Mouse (Mus musculus) liver, embryonic 14.5 days (tissue): Measurements from ENCODE around the gene Bdkrb2. TPM values are rescaled to one million over a fixed set of nuclear protein-coding genes. Genes with fewer than 3 reads are reported as not detected.

Experiments
- ATAC-seq: fragments of 200-750 bp; cut with Nextera tagmentation; 2 replicates; pipeline ENCODE4 v1.8.0; 2017; ENCODE audit warnings: moderate number of reproducible peaks, mild to moderate bottlenecking, moderate library complexity; ENCODE audit not compliant: insufficient read depth
- DNase-seq, 3 experiments: peaks; one replicate each; pipeline ENCODE4 v3.0.0-alpha.2; 2012 to 2013; ENCODE audit warnings: low read depth in 3 of 3, low spot score in 3 of 3
- H3K27ac ChIP-seq: fragments of 300-500 bp; sonication (generic); 2 replicates; pipeline ENCODE4 v1.5.1; 2014; ENCODE audit warnings: moderate library complexity, mild to moderate bottlenecking, control low read depth, inconsistent platforms
- H3K27me3 ChIP-seq: fragments of 300-500 bp; sonication (generic); 2 replicates; pipeline ENCODE4 v1.6.1; 2014; ENCODE audit warnings: mild to moderate bottlenecking, low read length, moderate library complexity; ENCODE audit not compliant: control insufficient read depth, insufficient read depth
- H3K36me3 ChIP-seq: fragments of 300-500 bp; sonication (generic); replicated peaks from 2 replicates; pipeline ENCODE4 v1.6.1; 2014; ENCODE audit warnings: low read depth; ENCODE audit not compliant: control insufficient read depth, insufficient read depth
- H3K4me1 ChIP-seq, 2 experiments: fragments of 200-500 bp in 1 of 2; fragments of 300-500 bp in 1 of 2; sonication (generic) in 1 of 2; replicated peaks; 2 replicates each; pipeline ENCODE4 v1.6.1; 2012 to 2014; ENCODE audit warnings: antibody characterized with exemption in 1 of 2, inconsistent platforms in 1 of 2, low read length in 1 of 2; ENCODE audit not compliant: control insufficient read depth in 2 of 2, insufficient read depth in 2 of 2
- H3K4me2 ChIP-seq: fragments of 300-500 bp; sonication (generic); 2 replicates; pipeline ENCODE4 v1.6.1; 2014; ENCODE audit warnings: low read depth, mild to moderate bottlenecking, control low read depth, moderate library complexity
- H3K4me3 ChIP-seq, 2 experiments: fragments of 200-500 bp in 1 of 2; fragments of 300-500 bp in 1 of 2; sonication (generic) in 1 of 2; 2 replicates each; pipeline ENCODE4 v1.5.1; 2012 to 2014; ENCODE audit warnings: low read depth in 2 of 2, low read length in 2 of 2, mild to moderate bottlenecking in 2 of 2, control low read depth in 1 of 2, inconsistent platforms in 1 of 2, moderate library complexity in 1 of 2; ENCODE audit not compliant: insufficient read depth in 1 of 2
- H3K9ac ChIP-seq: fragments of 300-500 bp; sonication (generic); replicated peaks from 2 replicates; pipeline ENCODE4 v1.6.1; 2014; ENCODE audit warnings: mild to moderate bottlenecking, control low read depth, moderate library complexity
- H3K9me3 ChIP-seq: fragments of 300-500 bp; sonication (generic); 2 replicates; pipeline ENCODE4 v1.6.1; 2016; ENCODE audit warnings: low read length, mixed read lengths; ENCODE audit not compliant: control insufficient read depth
- CTCF ChIP-seq: IDR thresholded peaks from 2 replicates; pipeline ENCODE4 v1.5.1; 2016; ENCODE audit warnings: antibody characterized with exemption, low read depth, control low read depth
- EP300 ChIP-seq: IDR thresholded peaks from 2 replicates; pipeline ENCODE4 v1.6.1; 2016; ENCODE audit warnings: antibody characterized with exemption, low read depth
- WGBS: fragments of 180-500 bp; shearing (Covaris S2); extraction: QIAGEN DNeasy Blood & Tissue Kit; methylation state at CpG from one replicate; pipeline ENCODE4 v1.1.7; 2014; ENCODE audit not compliant: insufficient replicate concordance; 5-methylcytosine and 5-hydroxymethylcytosine counted together
- polyA plus RNA-seq, 2 experiments: library from polyadenylated mRNA; depleted of rRNA in 1 of 2; stranded (reverse) in 1 of 2; unstranded in 1 of 2; fragments of >200 nt; fragmentation: Nextera tagmentation in 1 of 2; extraction: Ambion mirVana in 1 of 2; gene quantifications; 2 replicates each; pipeline versions ENCODE4 v1.2.1 to v1.2.3; 2012 to 2014

Gene Bdkrb2
- polyA plus RNA-seq, 2 experiments = not detected

- TF ChIP-seq EP300 (no peak), CTCF (no peak)
- ATAC-seq = no peak
- WGBS = 57% methylated on average over 6 of the region's 6 CpGs
- no peak for DNase-seq
- Histone ChIP-seq H3K4me3 (no peak overlapping the region), H3K36me3 (no peaks in the 10 kb centered on the region), H3K9me3 (no peaks in the 10 kb centered on the region), H3K27ac (no peak overlapping the region), H3K9ac (no peak overlapping the region), H3K4me1 (no peaks in the 10 kb centered on the region), H3K4me2 (no peak overlapping the region), H3K27me3 (no peaks in the 10 kb centered on the region)
Measured at GRCm38 (mm10) chr12:105546538-105546937, 16.5 kb upstream of the Bdkrb2 start.

- Histone ChIP-seq H3K4me1 (no peaks in the 10 kb centered on the region), H3K4me2 (no peak overlapping the region), H3K27ac (no peak overlapping the region), H3K36me3 (no peaks in the 10 kb centered on the region), H3K9me3 (no peaks in the 10 kb centered on the region), H3K4me3 (no peak overlapping the region), H3K27me3 (no peaks in the 10 kb centered on the region), H3K9ac (no peak overlapping the region)
- ATAC-seq = no peak
- TF ChIP-seq EP300 (no peak), CTCF (no peak)
- WGBS = 38% methylated on average over 2 of the region's 2 CpGs
- DNase-seq = no peak
Measured at GRCm38 (mm10) chr12:105547151-105547550, 15.9 kb upstream of the Bdkrb2 start.

GRCm38 (mm10) chr12:105548001-105548400 lies 15.0 kb upstream of the Bdkrb2 start:
- H3K27ac ChIP-seq = no peak overlapping the region
- no peak for ATAC-seq
- no peak overlapping the region for H3K9ac ChIP-seq
- WGBS = 32% methylated on average over 2 of the region's 2 CpGs
- no peak overlapping the region for H3K4me3 ChIP-seq
- no peaks in the 10 kb centered on the region for H3K4me1 ChIP-seq
- no peak overlapping the region for H3K4me2 ChIP-seq
- no peaks in the 10 kb centered on the region for H3K27me3 ChIP-seq
- H3K9me3 ChIP-seq = no peaks in the 10 kb centered on the region
- H3K36me3 ChIP-seq = no peaks in the 10 kb centered on the region
- TF ChIP-seq EP300 = no peak
- TF ChIP-seq CTCF = no peak
- no peak for DNase-seq

- no peak overlapping the region for H3K9ac ChIP-seq
Measured at GRCm38 (mm10) chr12:105548881-105549280, 14.1 kb upstream of the Bdkrb2 start.

GRCm38 (mm10) chr12:105549835-105550802 lies 12.9 kb upstream of the Bdkrb2 start:
- 57% methylated on average over 4 of the region's 4 CpGs for WGBS
- DNase-seq (no peak), ATAC-seq (no peak)
- Histone ChIP-seq H3K36me3 (no peaks in the 10 kb centered on the region), H3K27me3 (no peaks in the 10 kb centered on the region), H3K27ac (no peak overlapping the region), H3K9me3 (no peaks in the 10 kb centered on the region), H3K4me3 (no peak overlapping the region), H3K9ac (no peak overlapping the region), H3K4me1 (0 out of 4 replicates have a peak, but pooled peaks cover 0 to 3% of the 10 kb centered on the region in 2 experiments), H3K4me2 (no peak overlapping the region)
- TF ChIP-seq EP300 = no peak
- no peak for TF ChIP-seq CTCF

More at GRCm38 (mm10) chr12:105548881-105549280, 14.1 kb upstream of the Bdkrb2 start:
- no peaks in the 10 kb centered on the region for H3K36me3 ChIP-seq
- H3K4me1 ChIP-seq = no peaks in the 10 kb centered on the region
- H3K9me3 ChIP-seq = no peaks in the 10 kb centered on the region
- 55% methylated on average over 6 of the region's 6 CpGs for WGBS
- ATAC-seq (no peak), DNase-seq (no peak)
- no peaks in the 10 kb centered on the region for H3K27me3 ChIP-seq
- H3K27ac ChIP-seq = no peak overlapping the region
- no peak overlapping the region for H3K4me2 ChIP-seq
- H3K4me3 ChIP-seq = no peak overlapping the region
- TF ChIP-seq EP300 (no peak), CTCF (no peak)
